Mouse (Mus musculus) MEL (cell line): ENCODE measurements around the gene Nrarp. TPM values are rescaled to one million over a fixed set of nuclear protein-coding genes. Genes with fewer than 3 reads are reported as not detected.
A peak's percentile ranks its signal among the peaks of the same experiment; 100 is the strongest.

Source experiments
- DNase-seq: peaks from one replicate; pipeline ENCODE4 v3.0.0; 2011; ENCODE audit warnings: low read depth, low spot score
- H3K27ac ChIP-seq: 2 replicates; pipeline ENCODE4 v1.5.1; 2012; ENCODE audit warnings: low read depth, mild to moderate bottlenecking, control low read depth, low read length, moderate library complexity; ENCODE audit not compliant: control insufficient read depth
- H3K27me3 ChIP-seq, 2 experiments: fragments of 150-350 bp in 1 of 2; sonication (generic) in 1 of 2; 2 replicates each; pipeline ENCODE4 v1.6.1; 2012; ENCODE audit warnings: low read length in 2 of 2, mild to moderate bottlenecking in 2 of 2, improper control_type of control experiment in 1 of 2, moderate library complexity in 1 of 2; ENCODE audit not compliant: insufficient read depth in 2 of 2, control insufficient read depth in 1 of 2
- H3K36me3 ChIP-seq, 2 experiments: 2 replicates each; pipeline ENCODE4 v1.6.1; 2012 to 2014; ENCODE audit warnings: low read length in 2 of 2, improper control_type of control experiment in 1 of 2, inconsistent platforms in 1 of 2, mild to moderate bottlenecking in 1 of 2; ENCODE audit not compliant: insufficient read depth in 2 of 2, control insufficient read depth in 1 of 2
- H3K4me1 ChIP-seq, 2 experiments: fragments of 150-350 bp in 1 of 2; sonication (generic) in 1 of 2; 2 replicates each; pipeline ENCODE4 v1.6.1; 2012; ENCODE audit warnings: low read length in 2 of 2, improper control_type of control experiment in 1 of 2, mild to moderate bottlenecking in 1 of 2; ENCODE audit not compliant: insufficient read depth in 2 of 2, control insufficient read depth in 1 of 2
- H3K4me3 ChIP-seq, 2 experiments: fragments of 150-350 bp in 1 of 2; sonication (generic) in 1 of 2; 2 replicates each; pipeline ENCODE4 v1.5.1; 2012; ENCODE audit warnings: low read depth in 2 of 2, low read length in 2 of 2, mild to moderate bottlenecking in 2 of 2, moderate library complexity in 2 of 2, control low read depth in 1 of 2, improper control_type of control experiment in 1 of 2; ENCODE audit not compliant: control insufficient read depth in 1 of 2, insufficient read depth in 1 of 2
- H3K79me2 ChIP-seq: 2 replicates; pipeline ENCODE4 v1.6.1; 2012; ENCODE audit warnings: mild to moderate bottlenecking, low read length, moderate library complexity; ENCODE audit not compliant: control insufficient read depth, poor library complexity, insufficient read depth
- H3K9ac ChIP-seq: 2 replicates; pipeline ENCODE4 v1.6.1; 2012; ENCODE audit warnings: low read depth, mild to moderate bottlenecking, control low read depth, low read length, moderate library complexity; ENCODE audit not compliant: control insufficient read depth, poor library complexity, severe bottlenecking
- H3K9me3 ChIP-seq: fragments of 150-350 bp; sonication (generic); replicated peaks from 2 replicates; pipeline ENCODE4 v1.6.1; 2012; ENCODE audit warnings: mild to moderate bottlenecking, low read length, improper control_type of control experiment, moderate library complexity; ENCODE audit not compliant: insufficient read depth
- BHLHE40 ChIP-seq: IDR thresholded peaks from 2 replicates; pipeline ENCODE4 v1.6.1; 2012; ENCODE audit warnings: low read depth, mild to moderate bottlenecking, inconsistent platforms, low read length, improper control_type of control experiment, borderline replicate concordance
- CHD2 ChIP-seq: IDR thresholded peaks from 2 replicates; pipeline ENCODE4 v1.6.1; 2011; ENCODE audit warnings: low read length, improper control_type of control experiment
- CTCF ChIP-seq, 3 experiments: IDR thresholded peaks in 2 of 3; conservative IDR thresholded peaks in 1 of 3; 2 replicates each; pipeline ENCODE4 v1.5.1; 2011 to 2012; ENCODE audit warnings: low read length in 3 of 3, low read depth in 2 of 3, mild to moderate bottlenecking in 2 of 3, improper control_type of control experiment in 1 of 3, inconsistent platforms in 1 of 3, mixed read lengths in 1 of 3, moderate library complexity in 1 of 3; ENCODE audit not compliant: control insufficient read depth in 1 of 3, insufficient read depth in 1 of 3, poor library complexity in 1 of 3, severe bottlenecking in 1 of 3
- E2F4 ChIP-seq: IDR thresholded peaks from 2 replicates; pipeline ENCODE4 v1.6.1; 2011; ENCODE audit warnings: low read depth, low read length, improper control_type of control experiment, borderline replicate concordance
- ELF1 ChIP-seq: IDR thresholded peaks from 2 replicates; pipeline ENCODE4 v1.6.1; 2014; ENCODE audit warnings: low read depth, mild to moderate bottlenecking, inconsistent platforms, low read length, improper control_type of control experiment, moderate library complexity
- EP300 ChIP-seq, 2 experiments: IDR thresholded peaks; 2 replicates each; pipeline ENCODE4 v1.6.1; 2011; ENCODE audit warnings: improper control_type of control experiment in 2 of 2, low read length in 2 of 2, low read depth in 1 of 2, mild to moderate bottlenecking in 1 of 2
- HCFC1 ChIP-seq: IDR thresholded peaks from 2 replicates; pipeline ENCODE4 v1.6.1; 2012; ENCODE audit warnings: low read depth, mild to moderate bottlenecking, inconsistent platforms, low read length, improper control_type of control experiment, moderate library complexity
- MAX ChIP-seq: IDR thresholded peaks from 2 replicates; pipeline ENCODE4 v1.6.1; 2011; ENCODE audit warnings: low read length, improper control_type of control experiment
- MEF2A ChIP-seq: IDR thresholded peaks from 2 replicates; pipeline ENCODE4 v1.6.1; 2014; ENCODE audit warnings: low read depth, mild to moderate bottlenecking, inconsistent platforms, low read length, improper control_type of control experiment; ENCODE audit not compliant: poor library complexity, insufficient replicate concordance, severe bottlenecking; ENCODE audit errors: extremely low read depth
- MXI1 ChIP-seq: IDR thresholded peaks from 2 replicates; pipeline ENCODE4 v1.6.1; 2011; ENCODE audit warnings: mild to moderate bottlenecking, low read depth, low read length, improper control_type of control experiment
- MYB ChIP-seq: IDR thresholded peaks from 2 replicates; pipeline ENCODE4 v1.6.1; 2011; ENCODE audit warnings: mild to moderate bottlenecking, low read depth, low read length, improper control_type of control experiment
- MYC ChIP-seq: IDR thresholded peaks from 2 replicates; pipeline ENCODE4 v1.6.1; 2011; ENCODE audit warnings: low read depth, mild to moderate bottlenecking, low read length, improper control_type of control experiment, moderate library complexity
- NELFE ChIP-seq: IDR thresholded peaks from 2 replicates; pipeline ENCODE4 v1.6.1; 2011; ENCODE audit warnings: low read depth, low read length, improper control_type of control experiment
- POLR2AphosphoS5 ChIP-seq: IDR thresholded peaks from 2 replicates; pipeline ENCODE4 v1.6.1; 2012; ENCODE audit warnings: low read depth, borderline replicate concordance, mild to moderate bottlenecking, inconsistent platforms, low read length, moderate library complexity, mixed read lengths
- RCOR1 ChIP-seq: IDR thresholded peaks from 2 replicates; pipeline ENCODE4 v1.6.1; 2012; ENCODE audit warnings: low read depth, mild to moderate bottlenecking, inconsistent platforms, low read length, improper control_type of control experiment
- TAL1 ChIP-seq: IDR thresholded peaks from 2 replicates; pipeline ENCODE4 v1.6.1; 2012; ENCODE audit warnings: mild to moderate bottlenecking, inconsistent platforms, low read length, moderate library complexity, mixed read lengths
- TBP ChIP-seq: IDR thresholded peaks from 2 replicates; pipeline ENCODE4 v1.8.0; 2011; ENCODE audit warnings: low read depth, low read length, improper control_type of control experiment
- TCF12 ChIP-seq: IDR thresholded peaks from 2 replicates; pipeline ENCODE4 v1.6.1; 2014; ENCODE audit warnings: low read depth, mild to moderate bottlenecking, inconsistent platforms, low read length, improper control_type of control experiment, moderate library complexity
- UBTF ChIP-seq: IDR thresholded peaks from 2 replicates; pipeline ENCODE4 v1.6.1; 2012; ENCODE audit warnings: low read depth, mild to moderate bottlenecking, inconsistent platforms, low read length, improper control_type of control experiment, moderate library complexity, borderline replicate concordance; ENCODE audit not compliant: insufficient read depth
- USF1 ChIP-seq: IDR thresholded peaks from 2 replicates; pipeline ENCODE4 v1.6.1; 2014; ENCODE audit warnings: low read depth, mild to moderate bottlenecking, inconsistent platforms, low read length, improper control_type of control experiment, moderate library complexity
- ZKSCAN1 ChIP-seq: IDR thresholded peaks from 2 replicates; pipeline ENCODE4 v1.6.1; 2012; ENCODE audit warnings: low read depth, mild to moderate bottlenecking, inconsistent platforms, low read length, improper control_type of control experiment, moderate library complexity
- polyA plus RNA-seq, 2 experiments: library from polyadenylated mRNA; stranded (reverse) in 1 of 2; unstranded in 1 of 2; fragments of >175 nt in 1 of 2; fragments of >200 nt in 1 of 2; gene quantifications; 2 replicates each; pipeline versions ENCODE4 v1.2.1 to v1.2.4; 2012; ENCODE audit warnings: low replicate concordance in 2 of 2, low read depth in 1 of 2; ENCODE audit not compliant: insufficient read length in 2 of 2, insufficient read depth in 1 of 2, missing spikeins in 1 of 2
- total RNA-seq: library from RNA; depleted of rRNA; stranded (reverse); fragments of 300-350 nt; gene quantifications from 2 replicates; pipeline ENCODE4 v1.2.3, GENCODE M21; 2012

The Nrarp gene
- total and polyA plus RNA-seq, 3 experiments = 6.5 to 12.3 TPM; not detected in 1

DNA sequence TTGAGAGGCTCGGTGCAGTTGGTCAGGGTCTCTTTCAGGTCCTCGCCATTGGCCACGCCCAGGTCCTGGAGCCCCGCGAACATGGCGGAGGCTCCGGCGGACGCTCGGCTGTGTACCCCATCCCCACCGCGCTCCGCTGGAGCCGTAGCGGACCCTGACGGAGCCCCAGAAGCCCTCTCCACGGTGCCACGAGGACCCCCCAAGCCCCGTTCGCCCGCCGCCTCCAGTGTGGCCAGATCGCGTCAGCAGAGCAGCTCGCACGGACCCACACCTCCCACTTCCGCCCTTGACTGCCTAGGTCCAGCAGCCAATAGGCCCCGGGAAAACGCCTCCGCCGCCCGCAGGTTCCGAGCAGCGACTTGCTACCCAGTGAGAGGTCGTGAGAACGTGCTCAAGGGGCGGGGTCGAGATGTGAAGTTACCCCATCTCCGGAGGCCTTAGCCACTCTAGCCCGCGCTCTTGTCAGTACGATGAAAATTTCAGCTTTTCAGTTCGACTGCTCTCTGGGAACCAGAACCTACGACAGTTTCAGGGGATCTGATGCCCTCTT lies 30.6 kb downstream of the Nrarp start, which contains the start of gene Nelfb (continued):
- peak; percentile 76; the same call in 1 of the 2 replicates for TF ChIP-seq MAX
- TF ChIP-seq USF1 = no peak
- TF ChIP-seq HCFC1 = peak; percentile 94
- peak; percentile 58 for TF ChIP-seq MYC
- no peak for TF ChIP-seq CHD2
- peak; percentile 67 for TF ChIP-seq BHLHE40
- no peak for TF ChIP-seq EP300 (IDR thresholded peaks at IDR 0.05; ENCODE audit: low read depth in 1 of 2, low read length in 2 of 2)
- no peak for TF ChIP-seq RCOR1
- TF ChIP-seq TCF12 = peak; percentile 72
- no peak for TF ChIP-seq POLR2AphosphoS5
- no peak for TF ChIP-seq UBTF
- peak; percentile 72 for TF ChIP-seq TBP
- TF ChIP-seq, all 39 proteins: peak for 20

DNA sequence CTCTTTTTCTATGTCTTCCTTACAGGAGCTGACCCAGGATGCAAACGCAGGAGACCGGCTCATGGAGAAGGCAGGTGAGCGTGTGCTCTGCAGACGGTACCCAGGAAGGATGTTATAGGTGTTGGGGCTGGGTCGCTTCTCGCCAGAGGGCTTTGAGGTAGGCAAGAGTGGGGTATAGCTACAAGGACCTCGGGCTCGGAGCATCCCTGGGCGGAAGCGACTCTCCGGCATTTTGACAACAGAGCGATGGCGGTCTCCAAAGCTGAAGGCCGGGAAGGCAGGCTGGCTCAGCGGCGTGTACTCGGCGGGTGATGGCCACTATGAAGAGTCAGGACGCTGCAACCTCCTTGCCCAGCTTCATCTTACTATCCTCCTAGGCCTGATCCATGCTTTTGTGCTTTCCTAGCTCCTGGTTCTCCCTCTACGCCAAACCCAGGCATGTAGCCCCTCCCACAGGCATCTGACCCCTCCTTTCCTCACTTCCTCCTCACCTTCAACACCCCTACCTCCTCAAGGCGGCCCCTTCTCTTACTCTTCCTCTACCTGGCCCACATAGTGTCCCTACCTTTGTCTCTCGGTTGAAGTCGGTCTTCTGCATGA lies 32.8 kb downstream of the Nrarp start:
- Histone ChIP-seq H3K9ac (no peak overlapping the region), H3K36me3 (peaks cover 0 to 14% of the 10 kb centered on the region in 2 experiments; a peak in 3 of 4 replicates), H3K79me2 (peaks cover 19% of the 10 kb centered on the region), H3K9me3 (no peaks in the 10 kb centered on the region), H3K27ac (no peak overlapping the region), H3K27me3 (no peaks in the 10 kb centered on the region), H3K4me3 (no peak overlapping the region), H3K4me1 (peaks cover 6 to 17% of the 10 kb centered on the region in 2 experiments)
- no peak for TF ChIP-seq HCFC1
- TF ChIP-seq MYC = no peak
- no peak for TF ChIP-seq MYB
- TF ChIP-seq TAL1 = no peak
- TF ChIP-seq CTCF (IDR thresholded peaks at IDR 0.05 in 2 of 3, conservative IDR thresholded peaks at IDR 0.05 in 1 of 3; ENCODE audit: control insufficient read depth in 1 of 3, insufficient read depth in 1 of 3, low read depth in 2 of 3, low read length in 3 of 3, poor library complexity in 1 of 3, severe bottlenecking in 1 of 3) = no peak
- no peak for TF ChIP-seq MXI1
- TF ChIP-seq UBTF = no peak
- no peak for TF ChIP-seq TBP
- TF ChIP-seq NELFE = no peak
- no peak for TF ChIP-seq ELF1
- TF ChIP-seq MAX = no peak
- no peak for TF ChIP-seq ZKSCAN1
- no peak for TF ChIP-seq E2F4
- TF ChIP-seq TCF12 = no peak
- no peak for TF ChIP-seq MEF2A
- no peak for DNase-seq
